ENCODE assay signal across 8 mouse cellular contexts in the genomic region with DNA sequence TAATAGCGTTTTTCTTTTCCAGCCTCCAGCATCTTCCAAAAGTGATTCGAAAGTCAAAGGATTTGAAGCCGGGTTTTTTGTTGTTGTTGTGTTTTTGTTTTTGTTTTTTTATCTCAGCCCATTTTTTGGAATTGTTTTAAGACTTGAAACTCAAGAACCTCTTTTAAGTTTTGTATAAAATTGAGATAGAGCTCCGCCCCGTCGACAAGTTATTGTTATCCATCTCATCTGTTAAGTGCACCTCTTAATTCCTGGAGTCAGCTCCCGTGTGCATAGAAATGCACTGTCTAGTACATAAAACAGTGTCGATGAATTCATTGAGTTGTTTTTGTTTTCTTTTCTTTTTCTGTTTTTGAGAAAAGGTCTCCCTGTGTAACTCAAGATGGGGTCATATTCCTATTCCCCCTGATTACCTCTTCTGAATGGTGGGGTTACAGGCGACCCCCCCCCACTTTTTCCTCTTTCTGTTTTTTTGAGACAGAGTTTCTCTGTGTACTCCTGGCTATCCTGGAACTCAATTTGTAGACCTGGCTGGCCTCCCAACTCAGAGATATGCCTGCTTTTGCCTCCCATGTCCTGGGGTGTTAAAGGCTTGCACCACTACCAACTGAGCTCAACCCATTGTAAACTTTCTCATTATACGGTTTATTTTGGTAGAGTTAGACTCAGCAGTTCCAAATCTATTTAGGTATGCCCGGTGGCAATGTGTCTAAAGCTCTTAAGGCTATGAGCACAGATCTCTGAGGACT. TPM values are rescaled to one million over a fixed set of nuclear protein-coding genes. Genes with fewer than 3 reads are reported as not detected.
DNase-seq lines count a peak whose midpoint lies in the region; ATAC-seq and TF ChIP-seq lines count a peak whose summit lies in the region.

No protein-coding gene starts in this region.

- no peak for TF ChIP-seq RAD21 in MEL (IDR thresholded peaks at IDR 0.05; ENCODE audit: low read depth, low read length)

- peak overlapping the region; percentile 52 for H3K4me2 ChIP-seq in intestine, embryonic 15.5 days (replicated peaks)
- H3K4me2 ChIP-seq in neural tube, embryonic 13.5 days, result peak overlapping the region; percentile 69

- peak overlapping the region; percentile 98 for H3K9ac ChIP-seq in MEL (ENCODE audit: control insufficient read depth, low read depth, low read length, poor library complexity, severe bottlenecking)
- peak overlapping the region; percentile 74 for H3K9ac ChIP-seq in intestine, embryonic 15.5 days
- H3K9ac ChIP-seq in neural tube, embryonic 13.5 days, result peak overlapping the region; percentile 87

- peak overlapping the region; percentile 75 to 90 for H3K4me3 ChIP-seq in MEL (ENCODE audit: control insufficient read depth in 1 of 2, insufficient read depth in 1 of 2, low read depth in 2 of 2, low read length in 2 of 2)
- H3K4me3 ChIP-seq in forebrain, embryonic 10.5 days, result peak overlapping the region; percentile 86
- H3K4me3 ChIP-seq in intestine, embryonic 15.5 days (replicated peaks), result peak overlapping the region; percentile 80
- peak overlapping the region; percentile 72 for H3K4me3 ChIP-seq in neural tube, embryonic 13.5 days

- peaks cover 16 to 34% of the 10 kb centered on the region in 2 experiments for H3K4me1 ChIP-seq in MEL (ENCODE audit: control insufficient read depth in 1 of 2, insufficient read depth in 2 of 2, low read length in 2 of 2)
- peaks cover 25% of the 10 kb centered on the region for H3K4me1 ChIP-seq in forebrain, embryonic 10.5 days
- 0 out of 2 replicates have a peak, but pooled peaks cover 5% of the 10 kb centered on the region for H3K4me1 ChIP-seq in intestine, embryonic 15.5 days (replicated peaks)
- H3K4me1 ChIP-seq in neural tube, embryonic 13.5 days (replicated peaks), result peaks cover 21% of the 10 kb centered on the region

- peaks cover 9% of the 10 kb centered on the region for H3K79me2 ChIP-seq in MEL (ENCODE audit: control insufficient read depth, insufficient read depth, low read length, poor library complexity)

- H3K27ac ChIP-seq in MEL (ENCODE audit: control insufficient read depth, low read depth, low read length), result peak overlapping the region; percentile 83
- H3K27ac ChIP-seq in forebrain, embryonic 10.5 days, result peak overlapping the region; percentile 95
- peak overlapping the region; percentile 91 for H3K27ac ChIP-seq in intestine, embryonic 15.5 days
- peak overlapping the region; percentile 98 for H3K27ac ChIP-seq in neural tube, embryonic 13.5 days (replicated peaks)

- no peak for TF ChIP-seq POLR2A in MEL (IDR thresholded peaks at IDR 0.05; ENCODE audit: control insufficient read depth in 1 of 2, insufficient read depth in 1 of 2, low read depth in 1 of 2, low read length in 2 of 2, poor library complexity in 1 of 2)

- 12% methylated on average over 11 of the region's 11 CpGs for WGBS in forebrain, embryonic 10.5 days
- WGBS in intestine, embryonic 15.5 days, result 13% methylated on average over 11 of the region's 11 CpGs
- 9% methylated on average over 11 of the region's 11 CpGs for WGBS in neural tube, embryonic 13.5 days

- no peaks in the 10 kb centered on the region for H3K9me3 ChIP-seq in MEL (replicated peaks; ENCODE audit: insufficient read depth, low read length)
- H3K9me3 ChIP-seq in forebrain, embryonic 10.5 days, result no peaks in the 10 kb centered on the region
- H3K9me3 ChIP-seq in intestine, embryonic 15.5 days, result no peaks in the 10 kb centered on the region
- no peaks in the 10 kb centered on the region for H3K9me3 ChIP-seq in neural tube, embryonic 13.5 days

- TF ChIP-seq CTCF in MEL (IDR thresholded peaks at IDR 0.05 in 2 of 3, conservative IDR thresholded peaks at IDR 0.05 in 1 of 3; ENCODE audit: control insufficient read depth in 1 of 3, insufficient read depth in 1 of 3, low read depth in 2 of 3, low read length in 3 of 3, poor library complexity in 1 of 3, severe bottlenecking in 1 of 3), result no peak

- TF ChIP-seq EP300 in MEL (IDR thresholded peaks at IDR 0.05; ENCODE audit: low read depth in 1 of 2, low read length in 2 of 2), result no peak

- peaks cover 0 to 32% of the 10 kb centered on the region in 2 experiments; a peak in 2 of 4 replicates for H3K36me3 ChIP-seq in MEL (ENCODE audit: control insufficient read depth in 1 of 2, insufficient read depth in 2 of 2, low read length in 2 of 2)
- peaks cover 4% of the 10 kb centered on the region for H3K36me3 ChIP-seq in forebrain, embryonic 10.5 days (replicated peaks)
- H3K36me3 ChIP-seq in intestine, embryonic 15.5 days, result no peaks in the 10 kb centered on the region
- no peaks in the 10 kb centered on the region for H3K36me3 ChIP-seq in neural tube, embryonic 13.5 days

- no peak for ATAC-seq in intestine, embryonic 15.5 days
- no peak for ATAC-seq in neural tube, embryonic 13.5 days (ENCODE audit: low read depth)

- DNase-seq in heart, adult 11 months, result peak; percentile 90
- no peak for DNase-seq in heart, adult 8-10 months (ENCODE audit: low spot score)
- DNase-seq in MEL (ENCODE audit: low read depth, low spot score), result peak; percentile 70
- no peak for DNase-seq in forebrain, embryonic 10.5 days (ENCODE audit: extremely low spot score, low spot score)
- DNase-seq in right cerebral cortex, adult 2 months (ENCODE audit: low spot score in 2 of 2), result no peak
- DNase-seq in thymus, postnatal 0 days (ENCODE audit: low spot score), result no peak

- no peaks in the 10 kb centered on the region for H3K27me3 ChIP-seq in MEL (ENCODE audit: control insufficient read depth in 1 of 2, insufficient read depth in 2 of 2, low read length in 2 of 2)
- no peaks in the 10 kb centered on the region for H3K27me3 ChIP-seq in forebrain, embryonic 10.5 days (ENCODE audit: poor library complexity, severe bottlenecking)
- no peaks in the 10 kb centered on the region for H3K27me3 ChIP-seq in intestine, embryonic 15.5 days (replicated peaks)
- no peaks in the 10 kb centered on the region; the same call in 1 of the 2 replicates for H3K27me3 ChIP-seq in neural tube, embryonic 13.5 days

TF ChIP-seq in MEL, 35 proteins besides CTCF, POLR2A, EP300 and RAD21:
- TF ChIP-seq POLR2AphosphoS5 (IDR thresholded peaks at IDR 0.05; ENCODE audit: borderline replicate concordance, low read depth, low read length) (no peak), UBTF (IDR thresholded peaks at IDR 0.05; ENCODE audit: borderline replicate concordance, insufficient read depth, low read depth, low read length) (no peak), MAX (IDR thresholded peaks at IDR 0.05; ENCODE audit: low read length) (no peak), NRF1 (IDR thresholded peaks at IDR 0.05; ENCODE audit: insufficient read depth, low read depth, low read length, poor library complexity, severe bottlenecking) (no peak), TBP (IDR thresholded peaks at IDR 0.05; ENCODE audit: low read depth, low read length) (no peak), POLR2AphosphoS2 (IDR thresholded peaks at IDR 0.05; ENCODE audit: low read length) (no peak), ZNF384 (IDR thresholded peaks at IDR 0.05; ENCODE audit: low read depth, low read length) (no peak), SMC3 (IDR thresholded peaks at IDR 0.05; ENCODE audit: low read depth, low read length) (no peak), ZMIZ1 (IDR thresholded peaks at IDR 0.05; ENCODE audit: low read depth, low read length) (no peak), KAT2A (conservative IDR thresholded peaks at IDR 0.05; ENCODE audit: low read depth, low read length) (no peak), ELF1 (IDR thresholded peaks at IDR 0.05; ENCODE audit: low read depth, low read length) (no peak), HCFC1 (IDR thresholded peaks at IDR 0.05; ENCODE audit: low read depth, low read length) (0 out of 2 replicates have a peak, but pooled peaks have one; percentile 2), CHD2 (IDR thresholded peaks at IDR 0.05; ENCODE audit: low read length) (no peak), SIN3A (IDR thresholded peaks at IDR 0.05; ENCODE audit: low read length) (peak; percentile 70), NELFE (IDR thresholded peaks at IDR 0.05; ENCODE audit: low read depth, low read length) (no peak), ZC3H11A (IDR thresholded peaks at IDR 0.05; ENCODE audit: low read depth, low read length) (no peak)
TF ChIP-seq in MEL: peak in this region for 2.

RNA-seq across cellular contexts. Expression of a gene that starts 28.2 kb away (rescaled TPM):
- 10 to 100 TPM; 14.2 to 18.6 (median 17.4) TPM for total RNA-seq in heart, adult 8-10 months (2022)
- total RNA-seq in MEL (2012; rRNA removed), result 7.7 and 8.1 TPM in 2 replicates
- 10 to 100 TPM in 1 of 2 experiments, not detected in 1; 15.0 TPM for polyA plus RNA-seq in MEL (2012; ENCODE audit: insufficient read depth in 1 of 2, insufficient read length in 2 of 2, low read depth in 1 of 2, low replicate concordance in 2 of 2, missing spikeins in 1 of 2)
- 28.7 and 29.2 TPM in 2 replicates for polyA plus RNA-seq in forebrain, embryonic 10.5 days (2016; fragmentation: Nextera tagmentation; extraction: Ambion mirVana)
- 21.3 and 21.6 TPM in 2 replicates for polyA plus RNA-seq in intestine, embryonic 15.5 days (2015; fragmentation: Nextera tagmentation; extraction: Ambion mirVana)
- polyA plus RNA-seq in neural tube, embryonic 13.5 days (2015; fragmentation: Nextera tagmentation; extraction: Ambion mirVana), result 53.1 and 57.3 TPM in 2 replicates
- polyA plus RNA-seq in thymus, postnatal 0 days (2015; fragmentation: Nextera tagmentation; extraction: Ambion mirVana), result 43.5 and 50.0 TPM in 2 replicates

RNA-seq across cellular contexts. Expression of a gene that starts 38.7 kb away (rescaled TPM):
- total RNA-seq in heart, adult 8-10 months (2022), result 10 to 100 TPM in 3 of 4 experiments, 1 to 10 TPM in 1; 9.7 to 12.9 (median 11.9) TPM
- 28.7 and 32.3 TPM in 2 replicates for total RNA-seq in MEL (2012; rRNA removed)
- polyA plus RNA-seq in MEL (2012; ENCODE audit: insufficient read depth in 1 of 2, insufficient read length in 2 of 2, low read depth in 1 of 2, low replicate concordance in 2 of 2, missing spikeins in 1 of 2), result 10 to 100 TPM; 16.5 to 48.5 TPM
- polyA plus RNA-seq in forebrain, embryonic 10.5 days (2016; fragmentation: Nextera tagmentation; extraction: Ambion mirVana), result 33.9 and 35.6 TPM in 2 replicates
- 26.4 and 32.3 TPM in 2 replicates for polyA plus RNA-seq in intestine, embryonic 15.5 days (2015; fragmentation: Nextera tagmentation; extraction: Ambion mirVana)
- polyA plus RNA-seq in neural tube, embryonic 13.5 days (2015; fragmentation: Nextera tagmentation; extraction: Ambion mirVana), result 23.1 and 23.4 TPM in 2 replicates
- 40.1 and 41.0 TPM in 2 replicates for polyA plus RNA-seq in thymus, postnatal 0 days (2015; fragmentation: Nextera tagmentation; extraction: Ambion mirVana)

RNA-seq across cellular contexts. Expression of a gene that starts 46.8 kb away (rescaled TPM):
- 10 to 100 TPM; 46.3 to 56.5 (median 47.5) TPM for total RNA-seq in heart, adult 8-10 months (2022)
- total RNA-seq in MEL (2012; rRNA removed), result 70.9 and 79.1 TPM in 2 replicates
- polyA plus RNA-seq in MEL (2012; ENCODE audit: insufficient read depth in 1 of 2, insufficient read length in 2 of 2, low read depth in 1 of 2, low replicate concordance in 2 of 2, missing spikeins in 1 of 2), result 100 to 1,000 TPM in 1 of 2 experiments, 10 to 100 TPM in 1; 88.5 to 128 TPM
- polyA plus RNA-seq in forebrain, embryonic 10.5 days (2016; fragmentation: Nextera tagmentation; extraction: Ambion mirVana), result 330 and 358 TPM in 2 replicates
- 189 and 209 TPM in 2 replicates for polyA plus RNA-seq in intestine, embryonic 15.5 days (2015; fragmentation: Nextera tagmentation; extraction: Ambion mirVana)
- polyA plus RNA-seq in neural tube, embryonic 13.5 days (2015; fragmentation: Nextera tagmentation; extraction: Ambion mirVana), result 240 and 254 TPM in 2 replicates
- 159 and 168 TPM in 2 replicates for polyA plus RNA-seq in thymus, postnatal 0 days (2015; fragmentation: Nextera tagmentation; extraction: Ambion mirVana)

Comparison
In these comparisons a context has a peak if more than half of its experiments do, and no peak if none do; other contexts are left out.
1. DNase-seq: peak in heart, adult 11 months (single experiment) and MEL (single experiment); none in heart, adult 8-10 months (single experiment), forebrain, embryonic 10.5 days (single experiment), right cerebral cortex, adult 2 months (0 of 2) and thymus, postnatal 0 days (single experiment).
2. Peak in every context shown above with its lines, with median percentiles within 50 percentile points of each other: H3K27ac ChIP-seq, H3K4me3 ChIP-seq and H3K9ac ChIP-seq.